Mouse (Mus musculus) kidney, adult 18-20 months (tissue): ENCODE measurements around the gene Anapc1.
"Not testable (repeated sequence)": the region's sequence is repeated elsewhere in the genome, so short reads cannot be mapped to it uniquely, and the experiment has no call there.

Experiments used
- DNase-seq: peaks from one replicate; pipeline ENCODE4 v3.0.0; 2021

Anapc1 gene

GRCm38 (mm10) chr2:128696426-128696825 lies 9.2 kb upstream of the Anapc1 start:
- DNase-seq, result peak; percentile 41

DNA sequence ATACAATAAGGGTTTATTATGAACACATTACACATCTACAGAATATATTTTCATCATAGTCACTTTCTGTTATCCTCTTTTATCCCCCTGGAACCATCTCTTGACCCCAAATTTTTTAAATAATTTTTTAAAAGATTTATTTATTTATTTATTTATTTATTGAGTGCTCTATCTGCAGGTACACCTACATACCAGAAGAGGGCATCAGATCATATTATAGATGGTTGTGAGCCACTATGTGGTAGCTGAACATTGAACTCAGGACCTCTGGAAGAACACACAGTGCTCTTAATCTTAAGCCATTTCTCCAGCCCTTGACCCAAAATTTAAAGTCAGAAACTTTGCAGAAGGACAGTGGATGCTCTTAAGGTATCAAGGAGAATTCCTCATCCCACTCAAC lies 7.4 kb upstream of the Anapc1 start:
- DNase-seq, result no peak

DNA sequence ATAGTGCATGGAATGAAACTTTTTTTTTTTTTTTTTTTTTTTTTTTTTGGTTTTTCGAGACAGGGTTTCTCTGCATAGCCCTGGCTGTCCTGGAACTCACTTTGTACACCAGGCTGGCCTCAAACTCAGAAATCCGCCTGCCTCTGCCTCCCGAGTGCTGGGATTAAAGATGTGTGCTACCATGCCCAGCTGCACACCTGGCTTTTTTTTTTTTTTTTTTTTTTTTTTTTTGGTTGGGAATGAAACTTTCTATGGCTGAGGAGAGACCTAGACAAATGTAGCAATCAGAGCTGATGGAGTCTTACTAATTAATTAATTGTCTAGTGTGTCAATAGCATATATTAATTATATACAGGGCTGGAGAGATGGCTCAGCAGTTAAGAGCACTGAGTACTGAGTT lies 6.6 kb upstream of the Anapc1 start:
- DNase-seq, result not testable (repeated sequence)

GRCm38 (mm10) chr2:128693236-128693635 lies 6.0 kb upstream of the Anapc1 start:
- no peak for DNase-seq

- no peak for DNase-seq
These were observed 5.6 kb upstream of the Anapc1 start for GRCm38 (mm10) chr2:128692771-128693170.

- no peak for DNase-seq
These were observed 5.1 kb upstream of the Anapc1 start for GRCm38 (mm10) chr2:128692336-128692735.

DNA sequence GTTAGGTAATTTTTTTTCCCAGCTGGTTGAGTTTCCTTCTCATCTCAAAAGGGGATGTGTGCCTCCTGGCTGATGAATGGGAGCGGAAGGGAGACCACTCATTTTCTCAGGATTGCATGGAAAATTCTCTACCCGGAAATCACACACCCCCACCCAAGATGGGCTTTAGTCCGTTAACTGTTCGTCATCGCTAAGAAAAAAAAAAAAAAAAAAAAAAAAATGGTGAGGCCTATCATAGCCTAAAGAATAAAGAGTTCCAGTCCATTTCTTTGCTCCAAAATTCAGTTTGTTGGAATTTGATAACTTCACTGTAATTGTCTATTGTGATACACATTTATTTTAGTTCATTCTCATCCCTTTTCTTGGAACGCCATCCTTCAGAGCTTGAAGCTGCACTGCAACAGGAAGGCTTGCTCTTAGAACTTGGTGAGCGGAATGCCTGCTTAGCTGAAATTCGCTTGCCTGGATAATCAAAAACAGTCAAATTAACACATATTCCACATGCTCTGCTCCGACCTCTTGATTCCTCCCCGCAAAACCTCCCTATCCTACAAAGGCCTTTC lies 448 bp upstream of the Anapc1 start:
- no peak for DNase-seq

- no peak for DNase-seq
These were observed 6.5 kb downstream of the Anapc1 start for GRCm38 (mm10) chr2:128680661-128681060.

DNA sequence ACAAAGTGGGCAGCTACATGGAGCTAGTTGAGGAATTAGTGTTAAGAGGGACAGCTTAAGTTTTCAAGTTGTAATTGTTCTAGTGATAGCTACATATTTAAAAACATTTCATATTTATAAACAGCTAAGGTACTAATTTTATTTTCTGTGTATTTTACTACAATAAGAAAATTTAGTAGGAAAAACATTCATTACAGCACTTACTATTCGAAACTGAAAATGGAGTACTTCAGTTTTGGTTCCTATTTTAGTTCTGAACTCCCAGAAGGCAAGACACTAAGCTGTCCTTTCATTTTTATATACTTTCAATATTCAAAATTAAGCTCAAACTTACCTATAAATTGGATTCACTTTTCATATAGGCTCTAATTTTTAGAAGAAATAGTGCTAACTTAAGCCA lies 66.6 kb downstream of the Anapc1 start:
- DNase-seq, result no peak

GRCm38 (mm10) chr2:128615366-128615765 lies 71.8 kb downstream of the Anapc1 start:
- DNase-seq, result no peak

- DNase-seq, result no peak
These were observed 73.8 kb downstream of the Anapc1 start for GRCm38 (mm10) chr2:128613365-128613764.

DNA sequence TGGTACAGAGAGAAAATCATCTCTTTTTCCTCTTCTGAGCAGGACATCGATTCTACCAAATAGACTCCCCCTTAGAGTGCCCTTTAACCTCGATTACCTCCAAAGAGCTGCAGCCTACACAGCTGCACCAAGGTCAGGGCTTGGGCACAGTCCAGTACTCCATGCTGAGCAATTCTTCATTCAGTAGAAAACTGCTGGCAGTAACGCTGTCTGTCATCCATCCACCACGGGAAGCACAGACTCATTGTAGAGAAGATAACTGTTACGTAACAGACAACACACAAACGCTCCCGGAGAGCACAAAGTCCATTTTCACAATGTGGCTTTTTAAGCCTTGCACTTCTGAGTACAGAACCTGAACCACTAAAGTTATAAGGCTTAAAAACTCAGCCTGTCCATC lies 74.9 kb downstream of the Anapc1 start:
- DNase-seq, result peak; percentile 32

GRCm38 (mm10) chr2:128611178-128611577 lies 76.0 kb downstream of the Anapc1 start:
- no peak for DNase-seq

DNA sequence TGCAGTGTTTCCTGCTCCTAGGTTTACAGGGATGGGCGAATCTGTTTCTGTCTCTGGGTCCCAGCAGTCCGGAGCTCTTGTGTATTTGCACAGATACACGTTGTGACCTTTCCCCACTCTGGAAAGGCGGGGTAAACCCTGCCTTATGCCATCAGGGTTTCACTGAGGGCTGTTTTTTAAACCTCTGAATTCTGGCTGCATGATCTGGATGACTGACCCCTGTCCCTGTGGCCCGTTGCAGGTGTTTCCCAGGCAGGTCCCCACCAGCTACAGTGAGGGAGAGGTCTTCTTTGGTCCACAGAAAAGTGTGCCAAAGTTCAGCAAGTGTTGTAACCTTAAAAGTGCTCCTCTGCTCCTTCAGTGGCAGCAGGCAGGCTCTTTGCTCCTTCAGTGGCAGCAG lies 77.9 kb downstream of the Anapc1 start:
- no peak for DNase-seq

GRCm38 (mm10) chr2:128601534-128601933 lies 85.7 kb downstream of the Anapc1 start:
- DNase-seq, result no peak

DNA sequence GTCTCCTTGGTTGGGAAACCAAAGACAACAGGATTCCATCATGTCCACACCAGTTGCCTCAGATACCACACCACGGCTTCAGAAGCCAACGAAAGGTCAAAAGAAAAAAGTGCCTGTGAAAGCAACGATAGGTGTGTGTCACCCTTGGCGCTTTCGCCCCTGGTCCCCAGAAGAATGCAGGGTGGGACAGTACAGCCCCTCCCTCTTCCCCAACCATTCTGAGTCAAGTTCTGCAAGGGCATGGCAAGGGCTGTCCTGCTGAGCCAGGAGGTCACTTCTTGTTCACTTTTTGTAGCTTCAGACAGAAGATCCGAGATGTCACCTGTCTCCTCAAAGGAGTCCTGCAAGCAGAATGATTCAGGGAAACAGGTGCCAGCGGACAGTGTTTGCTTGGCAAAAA lies 94.9 kb downstream of the Anapc1 start:
- no peak for DNase-seq

- DNase-seq, result no peak
These were observed 96.3 kb downstream of the Anapc1 start, which contains the start of gene Spdye4c for GRCm38 (mm10) chr2:128590909-128591308. Spdye4c (plus strand) TSS chr2:128591209.

- DNase-seq, result no peak
These were observed 104.3 kb downstream of the Anapc1 start for GRCm38 (mm10) chr2:128582881-128583280.

- DNase-seq, result peak; percentile 84
These were observed 114.2 kb downstream of the Anapc1 start for GRCm38 (mm10) chr2:128572726-128573624.

GRCm38 (mm10) chr2:128571001-128571400 lies 116.2 kb downstream of the Anapc1 start:
- DNase-seq, result no peak

- no peak for DNase-seq
These were observed 118.7 kb downstream of the Anapc1 start for GRCm38 (mm10) chr2:128568490-128568889.

- DNase-seq, result no peak
These were observed 119.2 kb downstream of the Anapc1 start for GRCm38 (mm10) chr2:128568018-128568417.

DNA sequence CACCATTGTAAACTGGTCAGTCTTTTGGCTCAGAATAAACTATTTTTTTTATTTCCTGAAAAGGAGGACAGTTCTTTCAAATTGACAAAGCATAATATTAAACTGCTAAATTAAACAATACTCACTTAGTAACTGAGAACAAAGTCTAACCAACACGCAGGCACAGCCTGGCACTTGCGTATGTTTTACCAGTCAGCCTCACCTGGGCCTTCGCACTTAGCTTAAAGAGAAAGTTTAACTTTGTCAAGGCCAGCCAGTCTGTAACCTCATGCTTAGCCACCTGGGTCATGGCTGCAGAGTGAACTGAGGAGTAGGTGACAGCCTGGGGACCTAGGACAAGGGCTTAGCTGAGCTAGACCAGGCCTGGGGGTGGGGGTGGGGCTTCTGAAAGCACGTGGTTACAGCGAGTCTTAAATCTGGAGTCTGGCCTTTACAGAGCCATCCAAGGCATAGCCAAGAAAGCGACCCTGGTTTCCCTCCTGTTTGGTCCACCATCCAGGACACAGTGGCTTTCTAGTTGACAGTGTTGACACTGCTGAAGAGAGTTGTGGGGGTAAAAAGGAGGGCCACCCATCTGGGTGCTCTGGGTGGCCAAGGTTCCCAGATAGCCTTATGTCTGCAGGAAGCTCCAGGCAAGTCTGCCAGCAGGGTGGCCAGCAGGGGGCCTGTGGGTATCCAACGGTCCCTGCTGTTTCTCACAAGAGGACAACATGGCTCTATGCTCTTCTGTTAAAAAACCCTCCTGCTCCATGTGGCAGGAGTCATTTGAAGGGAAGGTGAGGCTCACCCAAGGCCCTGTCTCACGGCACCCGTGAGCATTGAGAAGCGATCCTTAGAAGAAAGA lies 120.7 kb downstream of the Anapc1 start:
- DNase-seq, result peak; percentile 20
